Mouse (Mus musculus): ENCODE results near the gene Ror1. TPM values are rescaled to one million over a fixed set of nuclear protein-coding genes. Genes with fewer than 3 reads are reported as not detected.

Gene Ror1
- total RNA-seq, 2 experiments from 2014 or later = 3.6 to 3.7 TPM

DNA sequence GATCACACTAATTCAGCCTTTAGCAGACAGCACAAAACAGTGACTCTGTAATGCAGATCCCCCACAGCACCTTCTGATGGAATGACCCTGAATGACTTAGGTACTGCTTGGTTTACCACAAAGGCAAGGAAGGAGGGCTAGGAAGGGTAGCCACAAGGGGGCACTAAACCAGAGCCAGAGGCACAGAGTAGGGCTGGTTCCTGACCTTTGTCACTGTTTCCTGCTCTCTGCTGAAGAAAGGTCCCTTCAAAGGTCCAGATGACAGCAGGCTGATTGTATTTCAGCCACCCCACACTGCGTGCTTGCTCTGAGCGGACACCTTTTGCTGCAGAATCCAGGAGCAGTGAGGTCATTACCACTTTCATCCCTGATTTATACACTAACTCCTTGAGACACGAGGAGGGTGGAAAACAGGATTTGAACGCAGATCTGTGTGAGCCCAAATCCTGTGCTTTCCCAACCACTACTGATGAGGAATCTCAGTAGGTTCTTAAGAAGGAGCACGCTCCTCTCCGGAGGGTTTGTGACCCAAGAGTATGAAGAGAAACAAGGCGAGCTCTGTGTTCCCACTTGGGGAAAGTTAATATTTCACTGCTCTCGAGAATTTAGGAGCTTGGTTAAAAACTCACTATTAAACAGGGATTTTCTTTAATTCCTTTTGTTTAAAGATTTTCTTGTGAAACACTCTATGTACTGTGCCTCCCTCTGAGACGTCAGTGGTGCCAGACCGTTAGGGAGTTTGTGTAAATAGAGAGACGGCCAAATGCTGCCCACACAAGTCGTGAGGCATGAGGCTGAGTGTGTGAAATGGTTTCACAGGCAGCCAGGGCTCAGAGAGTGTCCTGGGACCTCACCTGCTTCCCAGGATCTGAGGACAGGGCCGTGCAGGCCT is 119.0 kb downstream of the Ror1 start:
- DNase-seq = peak; percentile 35 to 65

- no peak for DNase-seq
Observed at GRCm38 (mm10) chr4:100216587-100216986, 121.0 kb downstream of the Ror1 start.

DNA sequence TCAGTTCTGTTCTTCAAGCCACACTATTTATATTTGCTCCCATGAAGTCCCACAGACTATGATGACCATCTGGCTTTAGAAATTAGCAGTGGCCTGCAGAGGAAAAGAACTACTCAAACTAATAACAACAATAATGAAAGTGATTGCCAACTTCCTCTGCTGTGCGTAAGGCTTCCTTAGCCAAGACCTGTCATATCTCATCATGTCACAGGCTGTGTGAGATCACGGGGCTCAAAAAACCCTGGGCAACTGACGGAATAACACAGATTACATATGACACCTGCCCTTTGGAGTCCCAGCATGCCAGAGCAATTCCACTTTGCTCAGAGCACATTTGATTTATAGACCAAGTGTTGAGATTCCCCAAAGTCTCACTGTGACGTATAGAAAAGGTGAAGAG is 123.4 kb downstream of the Ror1 start:
- peak in 1 of 2 experiments; percentile 30 for DNase-seq

GRCm38 (mm10) chr4:100219599-100219998 is 124.0 kb downstream of the Ror1 start:
- no peak for DNase-seq

GRCm38 (mm10) chr4:100221978-100222737 is 126.6 kb downstream of the Ror1 start:
- peak; percentile 39 to 55 for DNase-seq

GRCm38 (mm10) chr4:100223532-100223931 is 127.9 kb downstream of the Ror1 start:
- no peak for DNase-seq

- DNase-seq = no peak
Observed at GRCm38 (mm10) chr4:100223965-100224364, 128.4 kb downstream of the Ror1 start.

DNA sequence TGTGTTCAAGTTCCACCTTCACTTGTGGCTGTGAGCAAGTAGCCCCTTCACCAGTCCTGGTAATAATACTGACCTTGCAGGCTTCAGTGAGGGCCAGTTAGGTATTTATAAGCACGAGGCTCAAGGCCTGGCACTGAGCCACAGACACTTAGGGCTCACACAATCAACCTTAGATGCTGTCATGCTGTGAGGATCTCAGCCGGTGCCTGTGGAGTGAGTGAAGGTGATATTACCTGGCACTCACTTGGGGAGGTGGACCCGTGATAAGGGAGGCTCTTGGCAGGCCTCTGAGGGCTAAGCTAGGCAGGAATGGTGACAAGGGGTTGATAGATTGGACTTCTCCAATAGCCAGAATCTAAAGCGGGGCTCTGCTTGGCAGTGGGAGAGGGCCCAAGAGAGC is 131.0 kb downstream of the Ror1 start:
- DNase-seq = peak; percentile 63

- DNase-seq = no peak
Observed at GRCm38 (mm10) chr4:100228106-100228505, 132.5 kb downstream of the Ror1 start.

GRCm38 (mm10) chr4:100230245-100230644 is 134.7 kb downstream of the Ror1 start:
- DNase-seq = no peak

DNA sequence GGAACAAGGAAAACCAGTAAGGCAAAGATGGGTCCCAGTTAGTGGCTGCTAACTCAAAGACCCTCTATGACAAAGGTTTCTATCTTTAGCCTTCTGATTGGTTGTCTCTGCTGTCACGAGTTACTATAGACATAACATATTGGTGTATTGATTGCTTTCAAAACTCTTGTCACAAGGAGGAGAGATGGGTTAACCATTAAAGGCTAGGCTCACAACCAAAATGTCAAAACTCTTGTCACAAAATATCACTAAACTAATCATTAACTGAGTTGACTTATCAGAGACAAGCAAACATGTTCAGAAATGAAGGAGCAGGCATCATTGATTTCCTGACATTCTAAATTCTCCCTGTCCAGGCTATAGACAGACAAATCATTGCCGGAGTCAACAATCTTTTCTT is 135.4 kb downstream of the Ror1 start:
- DNase-seq = no peak

- DNase-seq = no peak
Observed at GRCm38 (mm10) chr4:100231906-100232305, 136.3 kb downstream of the Ror1 start.

- no peak for DNase-seq
Observed at GRCm38 (mm10) chr4:100232541-100232940, 136.9 kb downstream of the Ror1 start.

DNA sequence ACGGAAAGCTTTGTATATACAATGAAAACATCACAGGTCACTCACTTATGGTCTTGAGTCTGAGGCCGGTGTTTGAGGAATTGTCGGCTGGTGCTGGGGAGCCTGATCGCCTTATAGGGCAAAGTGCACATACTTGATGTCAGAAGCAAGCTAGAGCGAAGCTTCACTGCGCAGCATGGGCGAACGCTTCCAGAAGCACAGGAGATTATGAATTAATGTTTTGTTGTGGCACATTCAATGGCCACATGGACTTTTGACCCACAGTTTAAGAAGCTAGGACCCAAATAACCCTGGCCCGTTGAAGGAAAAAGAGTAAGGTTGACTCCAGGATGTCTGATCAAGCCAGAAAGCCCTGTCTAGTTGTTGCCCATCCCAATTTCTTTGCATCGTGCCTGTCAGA is 138.2 kb downstream of the Ror1 start:
- no peak for DNase-seq

- no peak for DNase-seq
Observed at GRCm38 (mm10) chr4:100236339-100236738, 140.7 kb downstream of the Ror1 start.

- DNase-seq = no peak
Observed at GRCm38 (mm10) chr4:100242061-100242756, 146.6 kb downstream of the Ror1 start.

DNA sequence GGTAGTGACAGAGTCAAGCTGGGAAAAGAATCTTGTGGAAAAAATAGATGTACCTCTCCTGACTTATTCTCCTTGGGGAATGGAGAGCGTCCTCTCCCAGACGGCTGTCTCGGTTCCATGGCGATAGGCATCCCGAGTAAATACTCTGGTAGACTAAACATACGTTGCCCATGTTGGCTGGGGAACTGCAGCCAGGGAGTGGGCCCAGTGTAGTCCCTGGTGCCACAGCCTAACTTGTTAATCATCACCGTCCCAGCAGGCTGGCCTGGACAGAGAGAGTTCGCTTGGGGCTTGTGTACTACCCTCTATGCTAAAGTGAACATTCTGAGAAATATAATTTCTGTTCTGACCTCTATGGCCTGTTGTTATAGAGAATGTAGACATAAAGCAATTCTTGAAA is 148.7 kb downstream of the Ror1 start:
- peak in 1 of 2 experiments; percentile 1 for DNase-seq

DNA sequence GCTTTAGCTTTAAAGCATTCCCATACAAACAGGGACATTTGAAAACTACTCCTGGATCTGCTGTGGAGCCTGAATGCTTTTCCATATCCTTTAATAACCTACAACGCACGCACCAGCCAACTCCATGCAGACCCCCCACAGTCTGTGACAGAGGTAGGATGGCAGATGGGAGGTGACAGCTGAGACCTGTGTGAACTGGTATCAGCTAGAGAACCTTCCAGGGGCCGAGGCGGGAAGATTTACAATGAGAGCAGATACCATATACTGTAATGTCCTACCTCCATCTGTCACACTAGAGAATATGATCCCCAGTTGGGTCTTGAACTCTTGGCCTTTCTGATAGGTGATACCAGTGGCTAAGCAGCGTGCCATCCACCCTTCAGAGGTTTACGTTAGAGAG is 149.1 kb downstream of the Ror1 start:
- DNase-seq = peak in 1 of 2 experiments; percentile 1

DNA sequence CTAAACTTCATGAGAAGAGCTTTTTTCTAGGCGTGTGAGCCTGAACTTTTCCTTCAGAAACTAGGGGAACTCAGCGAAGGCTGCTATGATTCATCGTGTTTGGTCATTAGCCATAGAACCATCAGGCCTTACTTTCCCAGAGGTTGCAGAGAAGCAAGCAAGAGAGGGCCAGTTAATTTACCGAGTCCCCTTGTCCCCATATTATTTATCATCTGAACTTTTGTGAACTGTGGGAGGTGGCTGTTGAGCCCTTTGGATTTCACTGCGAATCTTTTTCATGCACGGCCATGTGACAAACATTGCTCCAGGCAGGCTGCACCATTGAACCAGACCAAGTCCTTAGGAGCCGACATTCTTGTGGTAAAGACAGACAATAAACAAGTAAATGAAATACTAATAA is 152.2 kb downstream of the Ror1 start:
- peak in 1 of 2 experiments; percentile 32 for DNase-seq

DNA sequence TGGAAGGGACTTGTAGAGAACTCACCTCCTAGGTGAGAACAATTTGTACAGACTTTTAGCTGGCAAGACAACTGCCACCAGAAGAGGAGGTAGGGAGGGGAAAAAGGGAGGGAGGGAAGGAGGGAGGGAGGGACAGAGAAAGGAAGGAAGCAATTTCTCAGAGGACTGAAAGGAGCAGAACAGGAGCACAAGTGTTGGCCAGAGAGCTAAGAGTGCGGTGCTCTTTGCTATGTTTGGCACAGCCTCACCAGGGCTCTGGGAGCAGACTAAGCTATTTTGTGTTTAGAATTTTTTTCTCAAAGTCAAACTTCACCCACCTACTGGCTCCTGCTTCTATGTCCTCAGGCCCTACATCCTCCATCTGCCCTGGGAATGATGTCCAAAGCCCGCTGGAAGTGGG is 152.7 kb downstream of the Ror1 start:
- DNase-seq = no peak

DNA sequence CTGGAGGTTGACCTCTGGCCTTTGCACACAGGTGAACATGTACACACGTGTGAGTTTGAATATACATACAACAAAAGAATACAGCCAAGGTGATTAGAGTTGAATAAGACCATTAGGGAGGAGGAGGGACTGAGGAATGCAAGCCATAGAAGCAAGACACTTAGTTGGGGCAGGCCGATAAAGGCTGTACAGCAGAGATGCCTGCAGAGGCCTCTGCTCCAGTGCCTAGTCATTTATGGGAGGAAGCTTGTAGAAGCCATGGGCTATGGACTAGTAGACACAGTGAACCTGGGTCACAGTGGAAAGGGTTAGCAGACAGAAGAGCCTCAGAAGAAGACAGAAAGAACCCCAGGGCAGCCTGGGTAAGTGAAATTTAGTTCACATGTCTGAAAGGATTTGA is 155.7 kb downstream of the Ror1 start:
- DNase-seq = no peak

DNA sequence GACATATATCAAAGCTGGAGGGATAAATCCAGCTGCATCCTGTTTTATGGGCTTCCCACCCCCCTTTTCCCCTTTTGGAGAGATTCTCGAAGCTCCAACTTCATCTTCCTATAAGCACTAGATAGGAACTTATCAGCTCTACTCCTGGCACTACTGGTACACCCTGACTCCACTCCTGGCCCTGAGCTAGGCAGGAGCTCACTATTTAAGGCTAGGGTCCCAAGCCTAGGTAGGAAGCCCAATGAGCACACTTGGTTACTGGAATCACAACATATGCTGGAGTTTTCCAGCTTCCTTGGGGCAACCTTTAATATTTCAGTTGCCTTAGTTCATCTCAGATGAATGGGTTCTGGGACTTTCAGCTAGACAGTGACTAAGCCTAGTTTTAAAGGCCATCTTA is 156.5 kb downstream of the Ror1 start:
- DNase-seq = no peak

DNA sequence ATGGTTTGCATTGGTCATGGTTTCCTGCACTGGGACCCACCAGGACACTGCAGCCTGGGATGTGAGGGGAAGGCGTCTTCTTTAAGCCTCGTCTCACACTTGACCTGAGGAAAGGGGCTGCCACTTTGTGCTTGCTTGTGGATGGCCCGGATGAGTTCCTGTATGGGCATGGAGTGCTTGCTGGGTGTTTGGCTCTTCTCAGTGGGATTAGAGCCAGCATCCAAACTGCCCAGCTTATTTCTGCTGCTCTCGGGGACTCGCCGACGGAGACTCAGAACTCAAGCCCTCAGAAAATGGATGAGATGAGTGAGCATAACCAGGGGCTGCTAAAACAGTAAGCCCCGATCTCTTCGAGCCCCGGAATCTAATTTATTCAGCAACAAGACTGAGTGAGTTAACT is 157.1 kb downstream of the Ror1 start:
- no peak for DNase-seq
